Mouse (Mus musculus) erythroblast, adult 5-6 weeks (primary cell): ENCODE data around the gene Dolpp1. TPM values are rescaled to one million over a fixed set of nuclear protein-coding genes. Genes with fewer than 3 reads are reported as not detected.

Source experiments
- ATAC-seq: replicated peaks from 2 replicates; pipeline ENCODE4 v1.8.0; 2016; ENCODE audit warnings: moderate number of reproducible peaks, mild to moderate bottlenecking, moderate TSS enrichment, inconsistent platforms; ENCODE audit not compliant: poor library complexity, low FRiP score, severe bottlenecking
- total RNA-seq, 2 experiments: library from RNA; stranded (forward) in 1 of 2; stranded (reverse) in 1 of 2; fragments of 150-400 nt in 1 of 2; fragments of 200-764, 138-1000 nt in 1 of 2; gene quantifications; 2 replicates each; pipeline versions ENCODE4 v1.2.3 to v1.2.4; 2015 to 2017; ENCODE audit warnings: low replicate concordance in 2 of 2

Dolpp1 gene
- total RNA-seq, 2 experiments from 2014 or later, result 3.7 to 5.4 TPM

DNA sequence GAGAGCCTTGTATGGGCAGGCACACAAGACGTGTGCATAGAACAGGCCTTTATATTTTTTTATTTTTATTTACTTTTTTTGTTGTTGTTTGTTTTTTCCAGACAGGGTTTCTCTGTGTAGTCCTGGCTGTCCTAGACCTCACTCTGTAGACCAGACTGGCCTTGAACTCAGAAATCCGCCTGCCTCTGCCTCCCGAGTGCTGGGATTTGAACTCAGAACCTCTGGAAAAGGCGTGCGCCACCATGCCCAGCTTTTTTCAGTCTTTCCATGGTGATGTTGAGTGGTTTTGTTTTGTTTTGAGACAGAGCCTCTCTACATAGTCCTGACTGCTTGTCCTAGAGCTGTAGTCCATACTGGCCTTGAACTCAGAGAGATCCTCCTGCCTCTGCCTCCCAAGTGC is 19.3 kb upstream of the Dolpp1 start:
- no peak for ATAC-seq

GRCm38 (mm10) chr2:30375893-30376292 is 16.2 kb upstream of the Dolpp1 start:
- ATAC-seq, result no peak

DNA sequence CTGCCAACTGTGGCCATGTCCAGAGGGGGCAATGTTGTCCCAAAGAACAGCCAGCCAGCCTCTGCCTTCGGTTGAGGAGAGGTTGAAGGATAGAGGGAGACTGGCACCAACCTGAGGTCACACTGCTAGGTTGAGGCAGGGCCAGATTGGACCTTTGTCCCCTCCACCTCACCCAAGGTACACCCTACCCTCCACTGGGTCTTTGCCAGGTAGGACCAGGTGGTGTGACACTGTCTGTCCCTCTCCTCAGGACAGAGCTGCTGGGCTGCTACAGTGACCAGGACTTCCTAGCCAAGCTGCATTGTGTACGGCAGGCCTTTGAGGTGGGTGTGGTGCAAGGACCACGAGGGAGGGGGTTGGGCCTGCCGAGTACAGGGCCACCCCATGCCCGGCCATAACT is 14.3 kb upstream of the Dolpp1 start:
- no peak for ATAC-seq

- ATAC-seq, result no peak
Observed at GRCm38 (mm10) chr2:30379307-30379706, 12.7 kb upstream of the Dolpp1 start.

- ATAC-seq, result 0 out of 2 replicates have a peak, but pooled peaks have one; percentile 1
Observed at GRCm38 (mm10) chr2:30380564-30381376, 11.3 kb upstream of the Dolpp1 start.

- ATAC-seq, result peak; percentile 54
Observed at GRCm38 (mm10) chr2:30381377-30381725, 10.7 kb upstream of the Dolpp1 start.

DNA sequence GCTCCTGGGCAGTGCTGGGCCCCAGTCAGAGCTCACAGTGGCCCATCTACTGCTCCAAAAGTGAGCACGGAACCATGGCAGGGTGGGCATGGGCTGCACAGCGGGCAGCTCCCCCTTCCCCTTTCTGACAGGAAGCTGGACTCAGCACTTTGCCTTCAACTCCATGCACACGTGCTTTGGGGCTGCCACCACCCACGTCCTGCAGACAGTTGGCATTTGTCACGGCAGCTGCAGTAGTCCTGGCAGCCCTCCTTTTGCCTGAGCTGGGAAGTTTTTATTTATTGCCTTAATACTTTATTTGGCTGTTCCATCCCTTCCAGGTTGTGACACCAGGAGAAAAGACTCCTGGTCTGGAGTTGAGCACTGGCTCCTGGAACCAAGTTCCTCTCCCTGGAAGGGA is 7.2 kb upstream of the Dolpp1 start:
- ATAC-seq, result no peak

DNA sequence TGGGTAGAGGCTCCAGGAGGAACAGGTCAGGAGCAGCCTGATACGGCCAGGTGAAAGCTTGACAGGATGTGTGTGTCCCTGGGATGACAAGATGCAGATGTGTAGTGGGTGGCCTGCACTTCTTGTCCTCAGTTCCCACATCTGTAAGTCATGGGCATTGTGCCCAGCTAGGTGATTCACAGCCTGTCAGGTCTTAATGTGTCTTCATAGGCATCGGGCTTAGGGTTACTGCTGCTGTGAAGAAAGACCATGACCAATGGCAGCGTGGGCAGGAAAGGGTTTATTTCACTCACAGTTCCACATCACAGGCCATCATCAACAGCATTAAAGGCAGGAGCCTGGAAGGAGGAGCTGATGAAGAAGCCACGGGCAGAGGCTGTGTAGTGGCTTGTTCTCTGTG is 6.5 kb upstream of the Dolpp1 start:
- ATAC-seq, result no peak

- no peak for ATAC-seq
Observed at GRCm38 (mm10) chr2:30386913-30387312, 5.1 kb upstream of the Dolpp1 start.

DNA sequence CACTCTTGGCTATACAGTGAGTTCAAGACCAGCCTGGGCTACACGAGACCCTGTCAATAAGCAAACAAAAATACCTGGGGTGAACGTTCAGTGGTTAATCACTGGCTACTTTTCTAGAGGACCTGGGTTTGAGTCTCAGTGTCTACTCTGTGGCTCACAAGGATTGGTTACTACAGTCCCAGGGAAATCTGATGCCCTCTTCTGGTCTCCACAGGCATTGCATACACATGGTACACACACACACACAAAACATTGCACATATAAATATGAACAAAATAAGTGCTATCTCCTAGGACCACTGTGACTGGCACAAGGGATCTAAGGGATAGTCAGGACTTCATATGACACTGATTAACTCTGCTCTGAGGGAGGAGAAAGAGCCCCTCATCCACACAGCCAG is 3.1 kb upstream of the Dolpp1 start:
- no peak for ATAC-seq

GRCm38 (mm10) chr2:30392577-30393369 is 719 bp downstream of the Dolpp1 start:
- ATAC-seq, result peak; percentile 21

GRCm38 (mm10) chr2:30393370-30393656 is 1.3 kb downstream of the Dolpp1 start:
- ATAC-seq, result no peak

GRCm38 (mm10) chr2:30395757-30396156 is 3.7 kb downstream of the Dolpp1 start:
- no peak for ATAC-seq

DNA sequence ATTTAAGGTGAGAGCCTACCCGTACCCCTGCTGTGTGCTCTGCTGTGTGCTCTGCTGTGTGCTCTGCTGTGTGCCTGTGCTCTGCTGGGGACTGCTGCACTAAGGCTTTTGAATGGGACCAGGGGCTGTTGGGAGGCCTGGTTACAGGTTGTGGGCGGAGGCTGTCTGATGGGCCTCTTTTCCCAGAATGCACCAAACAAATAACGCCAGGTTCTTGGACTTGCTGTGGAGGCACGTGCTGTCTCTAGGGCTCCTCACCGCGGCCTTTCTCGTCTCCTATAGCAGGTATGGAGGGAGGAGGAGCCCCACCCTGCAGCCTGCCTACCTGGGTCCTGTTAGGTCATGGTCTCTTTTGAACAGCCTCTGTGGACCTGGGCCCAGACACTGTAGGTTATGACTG is 4.2 kb downstream of the Dolpp1 start:
- no peak for ATAC-seq

DNA sequence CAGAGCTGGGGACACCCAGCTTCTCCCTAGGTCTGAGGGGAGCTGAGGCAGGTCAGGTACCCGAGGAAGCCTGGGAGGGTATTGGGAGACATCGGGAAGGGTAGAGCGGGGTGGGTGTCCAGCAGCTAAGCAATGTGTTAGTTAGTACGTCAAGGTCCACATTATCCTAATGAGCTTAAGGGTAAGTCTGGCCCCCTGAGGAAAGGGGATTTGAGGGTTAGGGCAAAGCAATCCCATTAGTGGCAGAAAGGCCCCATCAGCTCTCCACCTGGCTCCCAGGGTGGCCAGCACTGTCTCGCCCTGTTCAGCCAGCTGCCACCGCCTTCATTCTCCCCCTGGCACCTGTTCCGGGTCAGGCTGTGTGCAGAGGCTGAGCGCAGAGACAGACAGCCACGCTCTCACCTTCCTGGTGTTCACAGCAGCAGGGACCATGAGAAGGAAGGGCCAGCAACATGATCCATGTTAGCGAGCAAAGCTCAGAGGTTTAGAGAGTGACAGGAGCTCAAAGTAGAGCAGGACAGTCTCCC is 6.0 kb downstream of the Dolpp1 start:
- no peak for ATAC-seq

DNA sequence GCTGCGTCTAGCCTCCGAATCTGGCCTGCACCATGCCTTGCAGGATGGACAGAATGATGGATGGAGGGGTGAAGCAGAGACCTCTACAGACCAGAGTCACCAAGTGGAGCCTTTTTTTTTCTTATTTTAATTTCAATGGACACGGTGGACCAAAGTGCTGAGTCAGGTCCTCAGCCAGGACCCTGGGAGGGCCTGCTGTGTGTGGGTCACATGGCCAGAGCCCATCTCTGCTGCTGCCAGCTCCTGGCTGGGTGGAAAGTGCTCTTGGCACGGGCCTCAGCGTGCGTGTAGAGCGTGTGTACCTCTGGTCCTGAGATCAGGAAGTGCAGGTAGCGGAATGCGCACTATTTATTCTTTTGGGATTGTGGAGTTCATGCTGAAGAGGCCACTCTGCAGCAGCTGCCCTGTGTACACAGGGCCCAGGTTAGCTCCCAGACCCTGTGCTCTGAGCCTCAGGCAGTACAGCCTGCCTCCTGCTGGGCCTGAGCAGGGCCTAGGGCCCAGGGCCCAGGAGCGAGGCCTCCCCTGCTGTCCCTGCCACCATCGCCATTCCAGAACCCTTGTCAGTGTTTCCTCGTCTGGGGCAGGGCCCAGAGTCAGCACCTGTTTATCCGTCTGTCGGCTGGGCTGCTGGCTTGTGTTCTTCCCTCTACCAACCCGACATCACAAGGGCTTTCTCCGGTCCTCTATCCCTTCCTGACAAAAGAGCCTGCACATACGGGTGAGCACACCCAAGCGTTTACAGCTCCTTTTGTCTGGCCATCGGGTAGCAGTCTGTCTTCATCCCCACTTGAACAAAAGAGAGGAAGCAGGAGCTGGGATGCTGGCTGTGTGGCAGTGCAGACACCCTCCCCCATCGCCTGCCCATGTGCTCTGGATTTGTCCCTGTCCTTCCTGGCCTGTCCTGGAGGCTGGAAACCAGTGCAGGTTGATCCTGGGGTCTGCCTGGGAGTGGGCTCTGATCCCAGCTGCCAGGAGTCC is 7.4 kb downstream of the Dolpp1 start:
- ATAC-seq, result no peak

- ATAC-seq, result no peak
Observed at GRCm38 (mm10) chr2:30401581-30401980, 9.5 kb downstream of the Dolpp1 start.

DNA sequence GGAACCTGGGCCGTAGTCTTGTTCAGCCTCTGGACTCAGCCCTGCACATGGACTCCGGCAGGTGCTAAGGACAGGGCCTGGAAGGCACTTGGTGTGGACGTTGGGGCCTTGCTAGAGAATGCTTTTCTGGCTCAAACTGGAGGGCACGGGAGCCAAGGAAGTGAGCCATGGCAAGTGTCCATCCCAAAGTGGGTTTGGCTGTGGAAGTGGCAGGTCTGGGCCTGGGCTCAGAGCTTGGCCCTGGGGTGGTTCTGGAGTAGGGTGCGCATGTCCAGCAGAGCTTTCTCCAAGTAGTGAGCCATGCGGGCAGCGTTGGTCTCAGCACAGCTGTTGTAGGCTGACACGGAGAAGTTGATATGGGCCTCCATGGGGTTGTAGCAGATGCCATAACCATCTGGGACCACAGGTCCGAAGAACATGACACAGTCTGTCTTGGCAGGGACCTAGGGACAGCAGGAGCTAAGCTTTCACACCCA is 10.3 kb downstream of the Dolpp1 start:
- no peak for ATAC-seq

- no peak for ATAC-seq
Observed at GRCm38 (mm10) chr2:30402843-30403242, 10.8 kb downstream of the Dolpp1 start.

DNA sequence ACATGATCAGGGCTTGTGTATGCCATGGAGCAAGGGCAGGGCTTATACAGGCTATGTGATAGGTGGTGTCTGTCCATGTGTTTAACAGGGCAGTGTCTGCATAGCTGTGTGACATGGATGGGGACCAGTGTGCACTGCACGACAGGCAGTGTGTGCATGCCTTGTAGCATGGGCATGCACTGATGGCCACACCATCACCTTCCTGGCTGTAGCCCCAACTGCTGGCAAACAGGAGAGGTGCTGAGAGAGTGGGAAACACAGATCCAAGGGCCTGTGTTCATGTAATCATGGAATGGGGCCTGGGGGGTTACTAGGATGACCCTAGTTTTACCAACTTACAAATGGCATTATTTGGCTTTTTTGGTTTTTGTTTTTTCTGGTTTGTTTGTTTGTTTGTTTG is 11.8 kb downstream of the Dolpp1 start:
- ATAC-seq, result no peak
